Mouse (Mus musculus) neural tube, embryonic 14.5 days (tissue): ENCODE data around the gene Fbxw11. TPM values are rescaled to one million over a fixed set of nuclear protein-coding genes. Genes with fewer than 3 reads are reported as not detected.

Source experiments
- ATAC-seq: fragments of 200-750 bp; cut with Nextera tagmentation; 2 replicates; pipeline ENCODE4 v1.8.0; 2017; ENCODE audit warnings: low read depth, mild to moderate bottlenecking, moderate TSS enrichment, moderate library complexity
- H3K27ac ChIP-seq: fragments of 300-500 bp; sonication (generic); 2 replicates; pipeline ENCODE4 v1.5.1; 2014; ENCODE audit warnings: low read depth, mild to moderate bottlenecking, control low read depth, low read length, moderate library complexity, mixed read lengths
- H3K27me3 ChIP-seq: fragments of 300-500 bp; sonication (generic); 2 replicates; pipeline ENCODE4 v1.6.1; 2014; ENCODE audit warnings: low read length; ENCODE audit not compliant: control insufficient read depth, insufficient read depth
- H3K36me3 ChIP-seq: fragments of 300-500 bp; sonication (generic); 2 replicates; pipeline ENCODE4 v1.6.1; 2014; ENCODE audit warnings: low read length, mixed read lengths; ENCODE audit not compliant: control insufficient read depth, insufficient read depth
- H3K4me1 ChIP-seq: fragments of 300-500 bp; sonication (generic); 2 replicates; pipeline ENCODE4 v1.6.1; 2014; ENCODE audit warnings: low read length; ENCODE audit not compliant: control insufficient read depth, insufficient read depth
- H3K4me2 ChIP-seq: fragments of 300-500 bp; sonication (generic); 2 replicates; pipeline ENCODE4 v1.6.1; 2014; ENCODE audit warnings: mild to moderate bottlenecking, low read depth, low read length, control low read depth
- H3K4me3 ChIP-seq: fragments of 300-500 bp; sonication (generic); 2 replicates; pipeline ENCODE4 v1.5.1; 2014; ENCODE audit warnings: low read depth, low read length, control low read depth, mixed read lengths
- H3K9ac ChIP-seq: fragments of 300-500 bp; sonication (generic); replicated peaks from 2 replicates; pipeline ENCODE4 v1.6.1; 2014; ENCODE audit warnings: low read depth, mild to moderate bottlenecking, control low read depth, low read length, mixed read lengths
- H3K9me3 ChIP-seq: fragments of 300-500 bp; sonication (generic); 2 replicates; pipeline ENCODE4 v1.6.1; 2016; ENCODE audit warnings: low read length; ENCODE audit not compliant: control insufficient read depth
- WGBS: fragments of 180-500 bp; shearing (Covaris S2); extraction: QIAGEN DNeasy Blood & Tissue Kit; methylation state at CpG from one replicate; pipeline ENCODE4 v1.1.7; 2014; 5-methylcytosine and 5-hydroxymethylcytosine counted together
- polyA plus RNA-seq: library from polyadenylated mRNA; unstranded; fragments of >200 nt; fragmentation: Nextera tagmentation; extraction: Ambion mirVana; gene quantifications from 2 replicates; pipeline ENCODE4 v1.2.1, GENCODE M21; 2014

The Fbxw11 gene
- polyA plus RNA-seq, 1 experiment from 2014 or later, result 109 TPM

GRCm38 (mm10) chr11:32744463-32744862 lies 101.9 kb downstream of the Fbxw11 start:
- Histone ChIP-seq H3K4me2 (no peak overlapping the region), H3K4me3 (no peak overlapping the region), H3K9ac (no peak overlapping the region), H3K9me3 (no peaks in the 10 kb centered on the region), H3K27me3 (no peaks in the 10 kb centered on the region), H3K36me3 (peaks cover 39% of the 10 kb centered on the region), H3K27ac (no peak overlapping the region), H3K4me1 (no peaks in the 10 kb centered on the region)
- ATAC-seq, result no peak
- WGBS, result 93% methylated on average over 7 of the region's 7 CpGs

- Histone ChIP-seq H3K27me3 (no peaks in the 10 kb centered on the region), H3K9ac (no peak overlapping the region), H3K4me2 (no peak overlapping the region), H3K27ac (no peak overlapping the region), H3K36me3 (peaks cover 32% of the 10 kb centered on the region), H3K4me3 (no peak overlapping the region), H3K4me1 (no peaks in the 10 kb centered on the region), H3K9me3 (no peaks in the 10 kb centered on the region)
- WGBS, result 95% methylated on average over 4 of the region's 4 CpGs
- ATAC-seq, result no peak
Observed at GRCm38 (mm10) chr11:32745466-32745865, 102.9 kb downstream of the Fbxw11 start.

- no peak overlapping the region for H3K4me2 ChIP-seq
- no peak overlapping the region for H3K9ac ChIP-seq
- no peaks in the 10 kb centered on the region for H3K27me3 ChIP-seq
- H3K4me3 ChIP-seq, result no peak overlapping the region
- WGBS, result 82% methylated on average over 5 of the region's 5 CpGs
- no peaks in the 10 kb centered on the region for H3K4me1 ChIP-seq
- no peak overlapping the region for H3K27ac ChIP-seq
- H3K9me3 ChIP-seq, result no peaks in the 10 kb centered on the region
- H3K36me3 ChIP-seq, result peaks cover 32% of the 10 kb centered on the region
- ATAC-seq, result no peak
Observed at GRCm38 (mm10) chr11:32746036-32746435, 103.5 kb downstream of the Fbxw11 start.

DNA sequence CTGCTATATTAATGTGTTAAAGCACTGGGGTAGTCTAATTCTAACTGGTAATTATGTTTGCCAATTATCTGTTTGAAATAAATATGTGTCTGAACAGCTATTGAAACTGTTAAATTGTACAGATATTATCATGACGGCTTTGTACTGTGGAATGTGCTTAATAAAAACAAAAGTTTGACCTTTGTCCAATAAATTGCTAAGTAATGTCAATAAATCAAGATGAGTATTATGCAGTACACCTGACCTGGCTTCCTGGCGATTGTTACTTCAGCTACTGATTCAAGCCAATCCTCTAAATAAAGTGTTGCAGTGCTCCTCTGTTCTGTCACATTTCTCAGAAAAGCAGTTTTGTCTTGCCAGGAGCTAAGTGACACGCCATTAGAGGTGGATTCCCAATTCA lies 104.0 kb downstream of the Fbxw11 start:
- no peak overlapping the region for H3K27ac ChIP-seq
- 75% methylated on average over 3 of the region's 3 CpGs for WGBS
- no peak overlapping the region for H3K4me2 ChIP-seq
- peaks cover 28% of the 10 kb centered on the region for H3K36me3 ChIP-seq
- H3K9ac ChIP-seq, result no peak overlapping the region
- H3K4me1 ChIP-seq, result no peaks in the 10 kb centered on the region
- no peak for ATAC-seq
- H3K4me3 ChIP-seq, result no peak overlapping the region
- H3K27me3 ChIP-seq, result no peaks in the 10 kb centered on the region
- H3K9me3 ChIP-seq, result no peaks in the 10 kb centered on the region

- Histone ChIP-seq H3K36me3 (peaks cover 22% of the 10 kb centered on the region), H3K9ac (no peak overlapping the region)
- WGBS, result 62% methylated on average over 4 of the region's 4 CpGs
Observed at GRCm38 (mm10) chr11:32748800-32749199, 106.3 kb downstream of the Fbxw11 start.

DNA sequence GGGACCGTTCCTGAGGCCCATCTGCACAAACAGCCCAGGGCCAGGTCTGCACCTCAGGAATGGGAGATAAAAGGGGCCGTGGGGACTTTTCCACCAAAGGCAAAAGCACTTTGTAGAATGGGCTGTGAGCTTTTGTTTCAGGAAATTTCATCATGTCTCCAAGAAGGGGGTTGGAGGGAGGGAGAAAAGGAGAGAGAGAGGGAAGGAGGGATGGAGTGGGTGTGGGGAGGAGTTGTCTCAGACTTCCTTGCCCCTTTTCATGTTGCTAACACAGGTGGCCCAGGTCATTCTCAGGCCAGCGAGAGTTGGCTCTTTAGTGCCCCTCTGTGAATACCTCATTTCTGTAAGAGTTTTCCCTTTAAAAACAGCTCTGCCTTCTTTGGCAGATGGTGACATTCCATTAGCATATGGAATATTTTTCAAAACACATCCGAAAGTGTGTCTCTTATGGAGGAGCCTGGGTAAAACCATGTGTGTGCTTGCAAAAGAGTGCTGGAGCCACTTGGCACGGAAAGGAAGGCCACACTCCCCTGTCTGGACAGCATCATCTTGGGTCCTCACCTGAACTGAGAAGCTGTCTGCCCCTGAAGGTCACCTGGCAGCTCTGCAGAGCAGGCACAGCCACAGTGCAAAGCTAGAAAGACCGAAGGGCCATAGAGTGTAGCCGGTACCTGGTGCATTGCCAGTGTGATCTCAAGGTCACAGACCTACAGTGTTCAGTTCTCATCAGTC lies 109.5 kb downstream of the Fbxw11 start:
- no peak for ATAC-seq
- H3K36me3 ChIP-seq, result peaks cover 1% of the 10 kb centered on the region; the same call in 1 of the 2 replicates
- no peak overlapping the region for H3K4me2 ChIP-seq
- H3K27me3 ChIP-seq, result no peaks in the 10 kb centered on the region
- no peak overlapping the region for H3K9ac ChIP-seq
- H3K9me3 ChIP-seq, result no peaks in the 10 kb centered on the region
- no peak overlapping the region for H3K4me3 ChIP-seq
- H3K4me1 ChIP-seq, result no peaks in the 10 kb centered on the region
- no peak overlapping the region for H3K27ac ChIP-seq
- 72% methylated on average over 7 of the region's 7 CpGs for WGBS

More at GRCm38 (mm10) chr11:32748800-32749199, 106.3 kb downstream of the Fbxw11 start:
- no peak for ATAC-seq
- H3K27ac ChIP-seq, result no peak overlapping the region
- no peaks in the 10 kb centered on the region for H3K27me3 ChIP-seq
- no peaks in the 10 kb centered on the region for H3K4me1 ChIP-seq
- no peak overlapping the region for H3K4me2 ChIP-seq
- no peak overlapping the region for H3K4me3 ChIP-seq
- no peaks in the 10 kb centered on the region for H3K9me3 ChIP-seq

GRCm38 (mm10) chr11:32752595-32752885 lies 110.0 kb downstream of the Fbxw11 start:
- Histone ChIP-seq H3K27ac (no peak overlapping the region), H3K4me3 (no peak overlapping the region), H3K36me3 (no peaks in the 10 kb centered on the region), H3K9ac (no peak overlapping the region), H3K27me3 (no peaks in the 10 kb centered on the region), H3K4me2 (no peak overlapping the region), H3K4me1 (no peaks in the 10 kb centered on the region), H3K9me3 (no peaks in the 10 kb centered on the region)
- no peak for ATAC-seq
- WGBS, result 84% methylated on average over 5 of the region's 5 CpGs

DNA sequence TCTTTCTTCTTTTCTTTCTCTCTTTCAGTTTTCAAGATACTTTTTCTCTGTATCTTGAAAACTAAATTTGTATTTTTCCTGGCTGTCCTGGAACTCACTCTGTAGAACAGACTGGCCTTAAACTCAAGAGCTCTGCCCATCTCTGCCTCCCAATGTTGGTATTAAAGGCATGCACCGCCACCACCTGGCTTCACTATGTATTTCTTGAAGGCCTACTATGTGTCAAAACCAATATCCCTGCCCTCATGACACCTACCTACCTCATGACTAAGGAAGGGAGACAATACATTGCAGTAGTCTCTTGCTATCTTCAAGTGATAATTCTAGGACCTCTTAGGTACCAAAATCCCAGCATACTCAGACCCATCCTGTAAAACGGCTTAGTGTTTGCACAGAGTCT lies 110.8 kb downstream of the Fbxw11 start:
- no peaks in the 10 kb centered on the region for H3K27me3 ChIP-seq
- H3K9ac ChIP-seq, result no peak overlapping the region
- H3K36me3 ChIP-seq, result no peaks in the 10 kb centered on the region
- no peaks in the 10 kb centered on the region for H3K9me3 ChIP-seq
- no peak overlapping the region for H3K4me3 ChIP-seq
- no peak overlapping the region for H3K27ac ChIP-seq
- 93% methylated on average over 2 of the region's 2 CpGs for WGBS
- ATAC-seq, result no peak
- no peaks in the 10 kb centered on the region for H3K4me1 ChIP-seq
- no peak overlapping the region for H3K4me2 ChIP-seq

GRCm38 (mm10) chr11:32762773-32763172 lies 120.2 kb downstream of the Fbxw11 start:
- Histone ChIP-seq H3K36me3 (no peaks in the 10 kb centered on the region), H3K27ac (no peak overlapping the region), H3K4me3 (no peak overlapping the region), H3K4me2 (no peak overlapping the region), H3K9me3 (no peaks in the 10 kb centered on the region), H3K27me3 (no peaks in the 10 kb centered on the region), H3K4me1 (no peaks in the 10 kb centered on the region), H3K9ac (no peak overlapping the region)
- WGBS, result 79% methylated on average over 3 of the region's 3 CpGs
- ATAC-seq, result no peak
